Mouse (Mus musculus): ENCODE results near the gene 1810062G17Rik.

- no peak for TF ChIP-seq E2F4 (IDR thresholded peaks at IDR 0.05; ENCODE audit: insufficient read depth)
- TF ChIP-seq POLR2A (IDR thresholded peaks at IDR 0.05; ENCODE audit: insufficient read length, low read depth), result no peak
- TF ChIP-seq SRF (IDR thresholded peaks at IDR 0.05; ENCODE audit: control insufficient read depth, insufficient read length, low read depth), result no peak
- no peak for TF ChIP-seq TCF12 (IDR thresholded peaks at IDR 0.05; ENCODE audit: insufficient read depth, poor library complexity, severe bottlenecking)
- TF ChIP-seq MAX (IDR thresholded peaks at IDR 0.05; ENCODE audit: low read depth), result no peak
Measured at GRCm38 (mm10) chr3:36442426-36442825, 33.3 kb upstream of the 1810062G17Rik start.

All from myocyte (in vitro differentiated cells).